Mouse (Mus musculus) kidney, adult 2 months (tissue): ENCODE data around the gene A830018L16Rik. TPM values are rescaled to one million over a fixed set of nuclear protein-coding genes. Genes with fewer than 3 reads are reported as not detected.

Experiments
- DNase-seq: peaks from one replicate; pipeline ENCODE4 v3.0.0; 2021
- H3K27ac ChIP-seq: fragments of 200-500 bp; 2 replicates; pipeline ENCODE4 v1.5.1; 2012; ENCODE audit warnings: low read depth, low read length, control low read depth, inconsistent platforms; ENCODE audit not compliant: insufficient read depth
- H3K27me3 ChIP-seq: fragments of 200-500 bp; replicated peaks from 2 replicates; pipeline ENCODE4 v1.6.1; 2012; ENCODE audit warnings: mild to moderate bottlenecking, moderate library complexity, low read length, inconsistent platforms; ENCODE audit not compliant: control insufficient read depth, insufficient read depth
- H3K36me3 ChIP-seq: fragments of 200-500 bp; 2 replicates; pipeline ENCODE4 v1.6.1; 2012; ENCODE audit warnings: mild to moderate bottlenecking, moderate library complexity, low read length, inconsistent platforms; ENCODE audit not compliant: control insufficient read depth, insufficient read depth
- H3K4me1 ChIP-seq: fragments of 200-500 bp; 2 replicates; pipeline ENCODE4 v1.6.1; 2011; ENCODE audit warnings: low read length; ENCODE audit not compliant: control insufficient read depth, insufficient read depth
- H3K4me3 ChIP-seq: fragments of 200-500 bp; 2 replicates; pipeline ENCODE4 v1.5.1; 2011; ENCODE audit warnings: mild to moderate bottlenecking, low read depth, low read length, control low read depth; ENCODE audit not compliant: insufficient read depth
- CTCF ChIP-seq: fragments of 200-500 bp; conservative IDR thresholded peaks from 2 replicates; pipeline ENCODE4 v1.5.1; 2011; ENCODE audit warnings: low read depth, mild to moderate bottlenecking, control low read depth, low read length, moderate library complexity, mixed read lengths; ENCODE audit not compliant: insufficient read depth, insufficient read length
- POLR2A ChIP-seq: fragments of 200-500 bp; IDR thresholded peaks from one replicate; pipeline ENCODE4 v1.6.1; 2011; ENCODE audit warnings: low read depth, low read length, control low read depth
- WGBS: fragments of 180-500 bp; shearing (Covaris S2); methylation state at CpG from one replicate; pipeline ENCODE4 v1.1.7; 2018; 5-methylcytosine and 5-hydroxymethylcytosine counted together
- polyA plus RNA-seq: library from polyadenylated mRNA; depleted of rRNA; stranded (reverse); fragments of >200 nt; gene quantifications from 2 replicates; pipeline ENCODE4 v1.2.3, GENCODE M21; 2012

The A830018L16Rik gene
- polyA plus RNA-seq, 1 experiment: 0.58 TPM

GRCm38 (mm10) chr1:11565309-11565708 is 151.4 kb downstream of the A830018L16Rik start:
- DNase-seq: peak; percentile 6
- 11% methylated on average over 6 of the region's 6 CpGs for WGBS
- no peaks in the 10 kb centered on the region for H3K4me1 ChIP-seq
- no peaks in the 10 kb centered on the region for H3K36me3 ChIP-seq
- TF ChIP-seq POLR2A (no peak), CTCF (peak; percentile 35; the same call in 1 of the 2 replicates)
- no peaks in the 10 kb centered on the region for H3K27me3 ChIP-seq
- H3K4me3 ChIP-seq: no peak overlapping the region
- H3K27ac ChIP-seq: no peak overlapping the region

GRCm38 (mm10) chr1:11566730-11567129 is 152.8 kb downstream of the A830018L16Rik start:
- no peak for DNase-seq
- Histone ChIP-seq H3K4me3 (no peak overlapping the region), H3K4me1 (no peaks in the 10 kb centered on the region), H3K27me3 (no peaks in the 10 kb centered on the region), H3K36me3 (no peaks in the 10 kb centered on the region), H3K27ac (no peak overlapping the region)
- TF ChIP-seq POLR2A (no peak), CTCF (no peak)
- 74% methylated on average over 2 of the region's 2 CpGs for WGBS

DNA sequence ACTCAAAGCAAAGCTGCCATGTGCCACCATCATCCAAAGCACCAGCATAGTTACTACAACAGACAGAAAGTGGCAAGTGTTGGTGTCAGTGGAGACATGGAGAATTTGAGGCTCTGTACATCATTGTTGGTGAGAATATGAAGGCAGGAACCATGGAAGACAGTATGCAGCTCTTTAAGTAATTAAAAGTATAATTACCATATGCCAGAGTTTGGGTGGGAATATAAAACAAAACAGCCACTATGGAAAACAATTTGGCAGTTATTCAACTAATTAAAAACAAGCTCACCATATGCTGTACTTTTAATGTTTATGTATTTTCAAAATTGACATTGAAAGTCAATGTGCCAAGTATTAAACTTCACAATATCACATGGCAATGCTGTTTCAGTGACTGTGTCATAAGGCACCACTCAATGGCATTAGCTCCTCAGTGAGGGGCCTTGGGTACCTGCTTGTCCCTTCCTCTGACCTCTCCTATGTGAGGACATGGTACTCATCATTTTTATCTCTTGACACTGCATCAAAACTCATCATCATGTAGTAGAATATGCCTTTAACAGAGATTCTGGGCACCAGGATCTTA is 153.5 kb downstream of the A830018L16Rik start:
- no peaks in the 10 kb centered on the region for H3K27me3 ChIP-seq
- H3K27ac ChIP-seq: no peak overlapping the region
- no peaks in the 10 kb centered on the region for H3K4me1 ChIP-seq
- H3K4me3 ChIP-seq: no peak overlapping the region
- TF ChIP-seq POLR2A: no peak
- TF ChIP-seq CTCF: no peak
- no peaks in the 10 kb centered on the region for H3K36me3 ChIP-seq
- DNase-seq: no peak

GRCm38 (mm10) chr1:11570274-11570673 is 156.4 kb downstream of the A830018L16Rik start:
- Histone ChIP-seq H3K4me3 (no peak overlapping the region), H3K4me1 (no peaks in the 10 kb centered on the region), H3K27me3 (no peaks in the 10 kb centered on the region), H3K27ac (no peak overlapping the region), H3K36me3 (no peaks in the 10 kb centered on the region)
- 83% methylated on average over 2 of the region's 2 CpGs for WGBS
- TF ChIP-seq POLR2A: no peak
- TF ChIP-seq CTCF: no peak
- no peak for DNase-seq

DNA sequence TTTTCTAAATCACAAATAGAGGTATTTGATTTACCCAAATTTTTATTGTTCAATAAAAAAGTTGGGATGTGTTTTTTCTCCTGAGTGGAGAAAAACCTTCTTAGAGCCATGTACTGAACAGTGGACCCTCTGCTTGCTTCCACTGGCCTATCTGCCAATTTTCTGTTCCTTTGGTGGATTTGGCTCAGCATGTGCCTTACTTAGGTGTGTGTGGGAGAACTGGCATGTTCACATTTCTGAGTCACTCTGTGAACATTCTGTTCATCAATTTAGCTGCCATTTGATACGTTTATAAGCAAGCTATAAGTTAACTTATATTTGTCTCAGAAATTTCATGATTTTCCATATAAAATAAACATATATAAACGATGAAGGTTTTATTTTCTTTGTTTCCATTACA is 159.6 kb downstream of the A830018L16Rik start:
- Histone ChIP-seq H3K36me3 (no peaks in the 10 kb centered on the region), H3K4me1 (no peaks in the 10 kb centered on the region), H3K27me3 (no peaks in the 10 kb centered on the region), H3K27ac (no peak overlapping the region), H3K4me3 (no peak overlapping the region)
- no peak for DNase-seq
- WGBS: 70% methylated on average over 2 of the region's 2 CpGs
- TF ChIP-seq POLR2A: no peak
- no peak for TF ChIP-seq CTCF

GRCm38 (mm10) chr1:11580026-11580425 is 166.1 kb downstream of the A830018L16Rik start:
- 62% methylated on average over 4 of the region's 4 CpGs for WGBS
- Histone ChIP-seq H3K4me3 (no peak overlapping the region), H3K27me3 (no peaks in the 10 kb centered on the region), H3K4me1 (no peaks in the 10 kb centered on the region), H3K36me3 (no peaks in the 10 kb centered on the region), H3K27ac (no peak overlapping the region)
- TF ChIP-seq POLR2A: no peak
- TF ChIP-seq CTCF: no peak
- no peak for DNase-seq

GRCm38 (mm10) chr1:11588305-11588704 is 174.4 kb downstream of the A830018L16Rik start:
- no peaks in the 10 kb centered on the region for H3K4me1 ChIP-seq
- no peak overlapping the region for H3K27ac ChIP-seq
- no peak for DNase-seq
- no peaks in the 10 kb centered on the region for H3K27me3 ChIP-seq
- H3K4me3 ChIP-seq: no peak overlapping the region
- TF ChIP-seq CTCF: no peak
- TF ChIP-seq POLR2A: no peak
- WGBS: 64% methylated on average over 10 of the region's 10 CpGs
- no peaks in the 10 kb centered on the region for H3K36me3 ChIP-seq

DNA sequence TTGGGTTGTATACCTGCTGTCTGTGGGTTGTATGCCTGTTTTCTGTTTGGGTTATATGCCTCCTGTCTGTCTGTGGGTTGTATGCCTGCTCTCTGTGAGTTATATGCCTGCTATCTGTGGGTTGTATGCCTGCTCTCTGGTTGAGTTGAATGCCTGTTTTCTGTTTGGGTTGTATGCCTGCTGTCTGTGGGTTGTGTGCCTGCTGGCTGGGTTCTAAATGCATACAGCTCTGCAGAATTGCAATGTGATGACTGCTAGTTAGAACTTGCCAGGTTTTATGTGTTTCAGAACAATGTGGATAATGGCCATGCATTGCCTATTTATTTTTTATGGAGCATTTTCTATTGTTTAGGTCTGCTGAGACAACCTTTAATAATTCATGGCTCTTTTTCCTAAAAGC is 236.2 kb downstream of the A830018L16Rik start:
- no peaks in the 10 kb centered on the region for H3K27me3 ChIP-seq
- no peak for DNase-seq
- H3K4me3 ChIP-seq: no peak overlapping the region
- H3K27ac ChIP-seq: no peak overlapping the region
- TF ChIP-seq POLR2A (no peak), CTCF (no peak)
- no peaks in the 10 kb centered on the region for H3K36me3 ChIP-seq
- H3K4me1 ChIP-seq: no peaks in the 10 kb centered on the region
